Mouse (Mus musculus): Measurements from ENCODE around the gene Zscan12.
"Not testable (repeated sequence)": the region's sequence is repeated elsewhere in the genome, so short reads cannot be mapped to it uniquely, and the experiment has no call there.

The Zscan12 gene

GRCm38 (mm10) chr13:21362621-21363248 lies at the start of gene Zscan12:
Gene Zscan12, plus strand, starts transcription at chr13:21362820.
- in situ Hi-C loops (cut with MseI, MboI): no loop called here

DNA sequence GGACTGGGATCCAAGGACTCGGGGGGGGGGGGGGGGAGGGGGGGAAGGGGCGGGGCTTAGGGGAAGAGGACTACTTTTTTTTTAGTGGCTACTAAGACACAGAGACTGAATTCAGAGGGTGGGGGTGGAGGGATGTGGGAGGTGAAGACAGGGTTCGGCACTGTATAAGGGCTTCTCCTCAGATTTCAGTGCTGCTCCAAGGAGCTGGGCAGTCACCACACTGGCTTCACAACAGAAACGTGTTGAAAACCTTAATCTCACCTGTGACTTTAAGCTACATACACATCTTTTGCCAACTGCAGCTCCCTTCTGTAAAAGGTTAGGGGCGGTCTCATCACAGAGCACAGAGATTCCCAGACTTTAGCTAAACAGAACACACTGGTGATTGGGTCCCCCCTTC lies 49.8 kb upstream of the Zscan12 start:
- in situ Hi-C loops (cut with MseI, MboI): no loop called here

DNA sequence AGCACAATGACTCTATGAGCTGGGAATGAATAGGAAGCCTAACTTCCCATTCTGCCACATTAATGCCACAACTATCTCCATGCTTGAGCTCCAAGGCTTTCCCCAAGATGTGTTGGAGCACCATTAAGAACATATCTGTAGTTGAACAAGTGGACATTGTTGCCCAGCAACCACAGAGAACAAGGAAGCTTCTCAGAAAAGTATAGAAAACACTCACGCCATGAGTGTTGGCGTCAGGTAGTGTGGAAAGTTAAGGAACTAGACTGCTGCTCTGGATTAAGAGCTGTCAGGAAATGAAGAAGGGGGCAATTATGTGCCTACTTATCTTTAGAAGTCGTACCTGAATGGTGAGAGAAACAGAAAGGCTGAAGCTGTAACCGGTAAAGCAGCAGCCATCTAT lies 48.7 kb upstream of the Zscan12 start:
- in situ Hi-C loops (cut with MseI, MboI): no loop called here

- in situ Hi-C loops (cut with MseI, MboI): loop anchor here in 1 of 2 experiments (10.0 kb wide), 1 partner anchor 85 kb away; no protein-coding TSS in a partner anchor
Measured at GRCm38 (mm10) chr13:21320262-21320661, 42.4 kb upstream of the Zscan12 start.

DNA sequence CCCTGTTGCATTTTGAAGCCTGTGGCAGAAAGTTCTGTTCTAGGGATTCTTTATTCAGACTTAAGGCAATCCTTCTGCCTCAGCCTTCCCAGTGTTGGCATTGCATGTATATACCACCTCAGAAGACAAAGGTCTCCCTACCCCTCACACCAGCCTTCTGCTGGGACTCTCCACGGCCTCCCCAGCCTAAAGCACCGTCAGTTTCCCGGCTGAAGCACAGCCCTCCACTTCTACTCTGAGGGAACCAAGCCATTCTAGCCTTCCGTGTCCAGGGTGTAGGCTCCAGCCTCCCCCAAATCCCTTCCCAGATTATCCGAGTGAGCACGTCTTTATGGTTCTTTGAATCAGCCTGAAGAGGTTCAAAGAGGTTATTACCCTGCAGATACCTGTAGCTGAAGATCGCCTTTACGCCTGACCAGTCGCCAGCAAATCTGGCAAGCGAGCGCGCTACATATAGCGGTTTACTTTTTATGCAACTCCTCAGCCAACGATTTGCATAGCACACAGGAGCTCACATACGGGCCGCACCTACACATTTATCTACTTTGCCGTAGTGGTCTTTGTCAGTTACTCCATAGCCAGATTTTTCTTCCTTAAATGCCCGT lies 40.6 kb upstream of the Zscan12 start:
- in situ Hi-C loops (cut with MseI, MboI): loop anchor here in 1 of 2 experiments (10.0 kb wide), 1 partner anchor 87 kb away; no protein-coding TSS in a partner anchor

GRCm38 (mm10) chr13:21322509-21323375 lies 39.9 kb upstream of the Zscan12 start:
- in situ Hi-C loops (cut with MseI, MboI): loop anchor here in 1 of 2 experiments (10.0 kb wide), 1 partner anchor 88 kb away; no protein-coding TSS in a partner anchor

DNA sequence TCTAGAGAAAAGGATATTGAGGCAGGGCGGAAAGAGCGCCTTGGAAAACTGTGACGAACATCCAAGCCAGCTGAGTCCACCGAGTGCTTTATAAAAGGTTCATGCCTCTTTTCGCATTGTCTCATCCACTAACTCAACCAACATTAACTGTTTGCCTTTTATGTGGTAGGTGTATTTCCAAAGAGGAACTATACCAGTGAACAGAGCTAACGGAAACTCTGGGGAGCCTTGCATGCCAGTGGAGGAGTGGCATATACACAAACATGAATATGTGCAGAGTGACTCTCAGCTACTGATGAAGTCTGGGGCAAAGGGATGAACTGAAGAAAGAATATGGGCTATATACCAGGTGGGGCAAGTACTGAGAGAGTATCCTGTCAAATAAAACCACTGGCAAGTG lies 39.2 kb upstream of the Zscan12 start:
- in situ Hi-C loops (cut with MseI, MboI): loop anchor here in 1 of 2 experiments (10.0 kb wide), 1 partner anchor 89 kb away; no protein-coding TSS in a partner anchor

DNA sequence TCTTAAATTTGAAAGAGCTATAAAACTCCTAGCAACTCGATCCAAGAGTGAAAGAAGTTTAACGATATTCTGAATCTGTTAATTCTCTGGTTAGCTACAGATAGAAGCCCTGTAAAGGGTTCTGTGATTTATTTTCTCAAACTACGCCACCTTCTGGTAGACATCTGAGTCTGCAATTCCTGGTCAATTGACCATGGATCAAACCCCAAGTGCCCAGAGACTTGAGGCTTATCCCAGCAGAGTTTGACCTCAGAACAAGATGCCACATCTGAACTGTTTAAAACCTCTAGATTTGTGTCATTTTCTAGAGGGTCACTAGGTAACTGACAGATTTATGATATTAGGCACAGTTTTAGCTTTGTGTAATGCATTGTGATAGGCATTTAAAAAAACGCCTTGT lies 36.4 kb upstream of the Zscan12 start:
- in situ Hi-C loops (cut with MseI, MboI): loop anchor here in 1 of 2 experiments (10.0 kb wide), 1 partner anchor 91 kb away; no protein-coding TSS in a partner anchor

DNA sequence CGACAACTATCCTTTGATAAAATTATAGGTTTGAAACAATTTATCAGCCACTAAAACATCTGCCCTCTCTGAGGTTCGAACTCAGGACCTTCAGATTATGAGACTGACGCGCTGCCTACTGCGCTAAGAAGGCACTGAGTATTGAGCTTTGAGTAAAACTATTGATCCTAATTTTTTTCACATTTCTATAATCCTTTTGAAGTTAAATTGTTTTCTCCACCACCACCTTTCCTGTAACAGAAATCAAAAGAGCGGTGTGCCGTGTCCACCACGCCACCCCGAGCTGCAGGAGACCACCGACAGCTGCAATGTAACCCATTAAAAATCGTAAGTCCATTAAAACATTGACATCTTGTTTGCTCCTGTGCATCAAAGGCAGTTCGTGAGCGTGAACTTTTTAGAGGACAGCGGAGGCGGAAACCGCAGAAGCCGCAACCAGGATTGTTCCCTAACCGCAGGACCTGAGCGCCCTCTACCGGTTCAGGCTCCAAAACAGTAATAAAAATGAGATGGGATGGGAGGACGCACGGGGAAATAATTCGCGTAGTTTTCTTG lies 35.9 kb upstream of the Zscan12 start:
- in situ Hi-C loops (cut with MseI, MboI): loop anchor here in 1 of 2 experiments (10.0 kb wide), 1 partner anchor 92 kb away; no protein-coding TSS in a partner anchor

DNA sequence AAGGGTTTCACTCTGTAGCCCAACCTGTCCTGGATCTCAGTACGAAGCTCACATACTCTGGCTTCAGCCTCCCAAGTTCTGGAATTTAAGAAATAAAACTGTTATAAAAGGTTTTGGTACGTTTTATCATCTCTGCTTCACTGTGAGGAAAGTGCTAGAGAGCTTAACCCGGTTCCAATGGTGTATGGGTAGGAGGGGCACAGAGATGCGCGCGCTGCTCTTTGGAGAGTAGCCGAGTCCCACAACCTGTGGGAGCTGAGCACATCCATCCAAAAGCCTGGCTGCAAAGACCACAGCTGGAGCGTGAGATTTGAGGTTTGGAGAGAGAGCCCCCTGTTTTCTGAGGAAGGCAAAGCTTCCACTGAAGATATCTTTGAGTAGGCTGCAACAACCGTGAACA lies 35.2 kb upstream of the Zscan12 start:
- in situ Hi-C loops (cut with MseI, MboI): loop anchor here in 1 of 2 experiments (10.0 kb wide), 1 partner anchor 93 kb away; no protein-coding TSS in a partner anchor

- in situ Hi-C loops (cut with MseI, MboI): no loop called here
Measured at GRCm38 (mm10) chr13:21346610-21347009, 16.0 kb upstream of the Zscan12 start, which contains the start of gene Olfr1367. Gene Olfr1367, plus strand, starts transcription at chr13:21346910.

DNA sequence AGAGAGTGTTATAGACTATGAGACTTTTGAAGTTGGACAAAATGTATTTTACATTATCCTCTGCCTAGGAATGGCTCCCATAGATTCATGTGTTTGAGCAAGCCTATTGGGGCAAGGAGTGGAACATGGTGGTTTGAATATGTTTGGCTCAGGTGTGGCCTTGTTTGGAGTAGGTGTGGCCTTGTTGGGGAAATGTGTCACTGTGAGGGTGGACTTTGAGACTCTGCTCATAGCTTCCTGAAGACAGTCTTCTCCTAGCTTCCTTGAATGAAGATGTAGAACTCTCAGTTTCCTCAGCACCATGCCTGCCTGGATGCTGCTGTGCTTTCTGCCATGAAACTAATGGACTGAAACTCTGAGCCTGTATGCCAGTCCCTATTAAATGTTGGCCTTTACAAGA lies 12.0 kb upstream of the Zscan12 start:
- in situ Hi-C loops (cut with MseI, MboI): no loop called here

GRCm38 (mm10) chr13:21363719-21364118 lies 1.1 kb downstream of the Zscan12 start:
- in situ Hi-C loops (cut with MseI, MboI): no loop called here

DNA sequence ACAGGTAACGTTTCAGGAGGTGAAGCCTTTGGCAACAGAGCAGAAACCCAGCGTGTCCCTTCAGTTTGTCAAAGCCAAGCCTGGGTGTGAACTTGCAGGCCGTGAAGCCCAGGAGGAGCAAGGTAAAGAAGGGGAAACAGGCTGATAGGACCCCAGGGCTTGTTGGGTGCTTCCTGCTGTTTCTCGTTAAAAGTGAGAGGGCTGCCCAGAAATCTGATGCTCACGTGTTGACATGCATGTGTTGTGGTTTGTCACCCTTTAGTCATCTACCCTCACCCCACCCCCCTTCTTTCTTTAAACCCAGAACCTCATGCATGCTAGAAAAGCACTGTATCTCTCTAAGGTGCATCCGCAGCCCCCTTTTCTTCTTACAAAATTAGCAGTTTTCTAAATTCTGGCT lies 4.0 kb downstream of the Zscan12 start:
- in situ Hi-C loops (cut with MseI, MboI): no loop called here

DNA sequence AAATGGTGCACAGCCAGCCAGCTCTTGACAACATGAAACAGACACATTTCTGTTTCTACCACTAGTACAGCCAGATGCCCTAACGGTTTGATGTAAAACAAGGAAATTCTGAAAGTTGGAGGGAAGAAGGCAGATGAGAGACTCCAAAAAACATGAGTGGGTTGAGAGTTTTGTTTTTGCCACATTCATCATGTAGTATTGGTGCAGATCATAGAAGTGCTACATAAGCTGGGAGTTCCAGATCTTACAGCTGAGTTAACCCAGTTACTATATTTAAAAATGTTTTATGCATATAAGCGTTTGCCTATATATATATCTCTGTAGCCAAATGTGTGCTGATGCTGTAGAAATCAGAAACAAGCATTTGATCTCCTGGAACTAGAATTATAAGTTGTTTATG lies 10.1 kb downstream of the Zscan12 start:
- in situ Hi-C loops (cut with MseI, MboI): no loop called here

DNA sequence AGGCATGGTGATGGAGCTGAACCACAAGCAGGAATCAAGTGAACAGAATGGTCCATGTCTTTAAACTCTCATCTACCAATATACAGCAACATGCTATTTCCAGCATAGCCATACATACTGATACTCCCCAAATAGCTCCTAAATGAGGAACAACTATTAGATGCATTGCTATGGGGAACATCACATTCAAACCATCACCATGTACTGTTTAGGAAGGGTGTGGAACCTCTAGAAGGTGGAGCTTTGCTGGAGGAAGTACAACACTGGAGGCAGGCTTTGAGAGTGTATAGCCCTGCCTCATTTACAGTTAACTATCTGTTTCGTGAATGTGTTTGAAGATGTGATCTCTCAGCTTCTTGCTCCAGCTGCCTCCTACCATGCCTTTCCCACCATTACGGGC lies 15.2 kb downstream of the Zscan12 start:
- in situ Hi-C loops (cut with MseI, MboI): no loop called here

DNA sequence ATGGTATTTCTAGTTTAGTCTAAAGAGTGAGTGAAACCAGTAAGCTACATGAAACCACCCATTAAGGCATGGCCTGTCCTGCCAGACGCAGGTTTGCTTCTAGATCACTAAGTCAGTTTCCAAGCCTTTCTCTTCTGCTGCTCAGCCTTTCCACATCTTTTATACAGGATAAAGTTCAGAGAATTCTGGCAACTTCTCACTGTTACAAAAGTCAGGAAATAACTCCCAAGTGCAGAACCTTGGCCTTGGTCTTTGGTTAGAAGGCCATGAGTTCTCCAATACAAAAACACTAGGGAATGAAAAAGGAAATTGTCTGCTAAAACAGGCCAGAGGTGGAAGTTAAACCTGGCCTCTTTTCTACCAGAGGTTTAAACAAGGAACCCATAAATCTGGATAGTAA lies 32.6 kb downstream of the Zscan12 start:
- in situ Hi-C loops (cut with MseI, MboI): no loop called here

DNA sequence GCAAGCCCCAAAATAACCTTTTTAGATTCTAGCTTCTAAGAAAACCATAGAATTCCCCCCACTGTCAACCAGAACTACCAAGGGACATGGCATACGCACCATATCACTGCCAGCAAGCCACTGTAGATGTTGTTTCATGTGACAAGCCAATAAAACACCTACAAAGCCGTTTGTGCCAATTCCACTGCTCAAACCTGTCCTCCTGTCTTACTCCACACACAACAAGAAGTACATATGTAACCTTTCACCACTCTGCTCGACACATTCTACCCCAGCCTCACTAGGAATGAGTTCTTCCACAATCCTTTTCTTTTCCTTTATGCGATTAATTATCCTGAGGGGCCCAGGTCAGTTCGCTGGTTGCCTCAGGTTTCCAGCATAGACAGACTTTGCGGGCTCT lies 33.0 kb downstream of the Zscan12 start:
- in situ Hi-C loops (cut with MseI, MboI): no loop called here

DNA sequence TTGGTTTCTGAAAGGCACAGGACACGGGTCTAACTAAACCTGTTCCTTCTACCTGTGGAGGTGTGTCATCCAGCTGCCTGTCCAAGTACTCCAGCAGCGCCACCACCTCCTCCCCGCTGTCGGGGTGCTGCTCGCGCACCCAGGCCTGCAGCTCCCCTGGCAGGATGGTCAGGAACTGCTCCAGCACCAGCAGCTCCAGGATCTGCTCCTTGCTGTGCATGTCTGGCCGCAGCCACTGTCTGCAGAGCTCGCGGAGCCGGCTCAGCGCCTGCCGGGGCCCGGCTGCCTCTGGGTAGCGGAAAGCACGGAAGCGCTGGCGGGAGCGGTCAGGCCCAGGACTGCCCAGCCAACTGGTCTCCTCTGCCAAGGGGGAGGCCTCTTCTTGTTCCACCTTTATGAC lies 33.4 kb downstream of the Zscan12 start:
- in situ Hi-C loops (cut with MseI, MboI): not testable (repeated sequence)

DNA sequence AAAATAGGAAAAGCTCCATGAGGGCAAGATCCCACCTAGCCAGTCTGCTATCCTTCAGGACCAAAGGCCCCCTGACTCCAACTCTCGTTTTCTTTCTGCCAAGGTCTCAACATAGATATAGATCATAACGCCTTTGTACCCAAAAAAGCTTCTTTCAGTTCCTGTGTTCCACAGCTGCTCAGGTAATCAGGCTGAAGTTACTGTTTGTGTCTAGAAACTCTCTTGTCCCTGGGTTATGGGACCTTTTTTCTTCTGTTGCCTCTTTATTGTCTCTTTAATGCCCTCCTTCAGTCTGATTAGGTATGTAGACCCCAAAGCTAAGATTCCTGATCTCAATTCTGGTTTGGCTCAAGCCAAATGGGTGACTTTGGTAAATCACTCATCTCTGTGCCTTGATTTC lies 34.9 kb downstream of the Zscan12 start:
- in situ Hi-C loops (cut with MseI, MboI): no loop called here

DNA sequence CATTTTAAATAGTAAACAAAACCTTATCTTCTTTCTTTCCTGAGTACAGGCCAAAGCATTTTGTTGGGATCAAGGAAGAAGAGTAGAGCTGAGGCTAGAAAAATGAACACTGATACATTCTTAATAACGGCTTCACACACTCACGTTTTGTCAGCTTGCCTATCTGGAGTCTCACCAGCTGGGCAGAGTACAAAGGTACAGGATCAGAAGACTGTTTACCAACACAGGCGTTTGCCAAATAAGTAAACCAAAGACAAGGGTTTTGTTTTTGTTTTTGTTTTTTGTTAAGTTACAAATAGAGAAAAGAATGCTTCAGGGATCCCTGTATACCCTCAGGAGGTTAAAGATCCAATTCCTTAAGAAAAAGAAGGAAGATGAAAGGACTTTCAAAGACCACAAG lies 38.5 kb downstream of the Zscan12 start:
- in situ Hi-C loops (cut with MseI, MboI): no loop called here

Measured in mouse trophoblast stem cell (cell line).